Mouse (Mus musculus) left cerebral cortex, postnatal 10 days (tissue): ENCODE measurements at regions not wholly inside any gene's neighbourhood (a gene's known extent, or its start where the extent isn't known, plus 50 kb on each side); places are given as distances from the start of the nearest gene placed in this dataset.
"Not testable (repeated sequence)": the region's sequence is repeated elsewhere in the genome, so short reads cannot be mapped to it uniquely, and the experiment has no call there.

Experiments used
- DNase-seq, 2 experiments: peaks; one replicate each; pipeline ENCODE4 v3.0.0; 2021 to 2022; ENCODE audit warnings: low spot score in 2 of 2, mixed read lengths in 1 of 2; ENCODE audit errors: extremely low spot score in 1 of 2
- intact Hi-C: fragments of 180-260 bp; cut with DNase I; formaldehyde crosslinking; loops from one replicate; pipeline ENCODE4 v1.15.1; 2025

- intact Hi-C loops: no loop called here
- no peak for DNase-seq
Observed at GRCm38 (mm10) chr12:104637046-104638032, 114.4 kb downstream of the Dicer1 start.

GRCm38 (mm10) chr12:104636474-104636873 is 115.3 kb downstream of the Dicer1 start:
- DNase-seq: no peak
- intact Hi-C loops: no loop called here

GRCm38 (mm10) chr12:104634818-104635217 is 116.9 kb downstream of the Dicer1 start:
- no peak for DNase-seq
- intact Hi-C loops: no loop called here

- intact Hi-C loops: no loop called here
- no peak for DNase-seq
Observed at GRCm38 (mm10) chr12:104630590-104630989, 121.2 kb downstream of the Dicer1 start.

GRCm38 (mm10) chr12:104629449-104629848 is 122.3 kb downstream of the Dicer1 start:
- no peak for DNase-seq
- intact Hi-C loops: no loop called here

- no peak for DNase-seq
- intact Hi-C loops: no loop called here
Observed at GRCm38 (mm10) chr12:104626054-104626453, 125.7 kb downstream of the Dicer1 start.

GRCm38 (mm10) chr12:104623896-104624685 is 127.7 kb downstream of the Dicer1 start:
- DNase-seq: no peak
- intact Hi-C loops: no loop called here

GRCm38 (mm10) chr12:104617111-104617725 is 134.5 kb downstream of the Dicer1 start:
- intact Hi-C loops: no loop called here
- DNase-seq: peak; percentile 71 to 77

- intact Hi-C loops: no loop called here
- DNase-seq: no peak
Observed at GRCm38 (mm10) chr12:104614240-104614639, 137.5 kb downstream of the Dicer1 start.

- intact Hi-C loops: no loop called here
- DNase-seq: no peak
Observed at GRCm38 (mm10) chr12:104609767-104610166, 136.6 kb upstream of the Gsc start.

- DNase-seq, intact Hi-C loops: not testable (repeated sequence)
Observed at GRCm38 (mm10) chr12:104608956-104609355, 135.8 kb upstream of the Gsc start.

GRCm38 (mm10) chr12:104607410-104607809 is 134.3 kb upstream of the Gsc start:
- DNase-seq: no peak
- intact Hi-C loops: no loop called here

- intact Hi-C loops: no loop called here
- DNase-seq: peak in 1 of 2 experiments; percentile 21
Observed at GRCm38 (mm10) chr12:104605535-104606399, 132.6 kb upstream of the Gsc start.

GRCm38 (mm10) chr12:104598056-104598455 is 124.9 kb upstream of the Gsc start:
- intact Hi-C loops: no loop called here

GRCm38 (mm10) chr12:104593526-104594155 is 120.5 kb upstream of the Gsc start:
- intact Hi-C loops: no loop called here
- peak; percentile 56 to 59 for DNase-seq

More at GRCm38 (mm10) chr12:104598056-104598455, 124.9 kb upstream of the Gsc start:
- no peak for DNase-seq

- DNase-seq: no peak
- intact Hi-C loops: no loop called here
Observed at GRCm38 (mm10) chr12:104592791-104593525, 119.8 kb upstream of the Gsc start.

GRCm38 (mm10) chr12:104591571-104591970 is 118.4 kb upstream of the Gsc start:
- intact Hi-C loops: no loop called here
- DNase-seq: no peak
